Mouse (Mus musculus) limb, embryonic 12.5 days (tissue): ENCODE results near the gene Hist2h3b. TPM values are rescaled to one million over a fixed set of nuclear protein-coding genes. Genes with fewer than 3 reads are reported as not detected.

Experiments used
- microRNA-seq: library from miRNA; unstranded; fragments of <30 nt; microRNA quantifications from one replicate; pipeline ENCODE4, GENCODE M21; 2017
- polyA plus RNA-seq: library from polyadenylated mRNA; unstranded; fragments of >200 nt; fragmentation: Nextera tagmentation; extraction: Ambion mirVana; gene quantifications from 2 replicates; pipeline ENCODE4 v1.2.1, GENCODE M21; 2016

The Hist2h3b gene
- polyA plus RNA-seq, 1 experiment from 2014 or later, result 139 TPM

Small RNAs within 50 kb of the gene (microRNA-seq; reads per million reads assigned to microRNA genes)
- gene Gm44492 (not detected), gene Gm47311 (not detected), gene Gm47313 (not detected)

Other genes starting within 250 kb of the Hist2h3b start
- 36.5 and 38.9 TPM in 2 replicates for gene Vps45, start 210.2 kb upstream of the Hist2h3b start, polyA plus RNA-seq
- gene Otud7b, start 164.1 kb upstream of the Hist2h3b start, polyA plus RNA-seq, result 18.7 and 23.3 TPM in 2 replicates
- gene Mtmr11, start 106.7 kb upstream of the Hist2h3b start, polyA plus RNA-seq, result 31.3 and 34.0 TPM in 2 replicates
- 178 and 209 TPM in 2 replicates for gene Sf3b4, start 96.3 kb upstream of the Hist2h3b start, polyA plus RNA-seq
- gene Sv2a, start 87.5 kb upstream of the Hist2h3b start, polyA plus RNA-seq, result 5.6 and 5.9 TPM in 2 replicates
- 54.6 and 56.3 TPM in 2 replicates for gene Bola1, start 48.9 kb upstream of the Hist2h3b start, polyA plus RNA-seq
- 1.7 and 2.0 TPM in 2 replicates for gene Hist2h2ab, start 48.8 kb upstream of the Hist2h3b start, polyA plus RNA-seq
- gene Hist2h2ac, start 47.8 kb upstream of the Hist2h3b start, polyA plus RNA-seq, result 13.1 and 17.7 TPM in 2 replicates
- 9.9 and 10.4 TPM in 2 replicates for gene Hist2h2be, start 47.5 kb upstream of the Hist2h3b start, polyA plus RNA-seq
- gene Hist2h3c2, start 29.5 kb upstream of the Hist2h3b start, polyA plus RNA-seq, result 9.0 and 11.9 TPM in 2 replicates
- gene Hist2h2aa2, start 28.4 kb upstream of the Hist2h3b start, polyA plus RNA-seq, result 50.0 and 66.0 TPM in 2 replicates
- 17.4 and 36.2 TPM in 2 replicates for gene Hist2h2aa1, start 23.2 kb upstream of the Hist2h3b start, polyA plus RNA-seq
- gene Hist2h3c1, start 22.0 kb upstream of the Hist2h3b start, polyA plus RNA-seq, result 0.35 TPM in 1 of 2 replicates, not detected in the other
- gene Hist2h4, start 5.3 kb upstream of the Hist2h3b start, polyA plus RNA-seq, result 19.4 and 26.5 TPM in 2 replicates
- gene Hist2h2bb, start 1.1 kb downstream of the Hist2h3b start, polyA plus RNA-seq, result 21.4 and 34.9 TPM in 2 replicates
- gene Fcgr1, start 25.3 kb downstream of the Hist2h3b start, polyA plus RNA-seq, result 0.94 and 1.1 TPM in 2 replicates
- gene BC107364, start 183.7 kb downstream of the Hist2h3b start, polyA plus RNA-seq, result not detected in 2 replicates